Mouse (Mus musculus): ENCODE data around the gene 4931406P16Rik. TPM values are rescaled to one million over a fixed set of nuclear protein-coding genes. Genes with fewer than 3 reads are reported as not detected.

Gene 4931406P16Rik
- polyA plus RNA-seq (2014; fragmentation: Illumina TruSeq; extraction: RNeasy Lipid Tissue Mini Kit (QIAGEN cat#74804); ENCODE audit: low read depth, low replicate concordance) = 47.0 TPM

GRCm38 (mm10) chr7:34313443-34313875 lies at the start of gene 4931406P16Rik:
Gene 4931406P16Rik (minus strand): TSS chr7:34313551.

GRCm38 (mm10) chr7:34250738-34251137 lies 62.6 kb downstream of the 4931406P16Rik start, which contains the start of gene Gm6096:
Gene Gm6096 (plus strand): TSS chr7:34251038.

GRCm38 (mm10) chr7:34230116-34230515 lies 83.2 kb downstream of the 4931406P16Rik start, which contains the start of gene Gpi1:
Gene Gpi1 (minus strand): TSS chr7:34230336.

GRCm38 (mm10) chr7:34196132-34197128 lies 116.9 kb downstream of the 4931406P16Rik start, which contains the start of gene Pdcd2l:
Gene Pdcd2l (minus strand): TSS chr7:34196661.

Other genes starting within 250 kb of the 4931406P16Rik start
- not detected for gene Scgb1b30, start 218.1 kb downstream of the 4931406P16Rik start, polyA plus RNA-seq (2014; fragmentation: Illumina TruSeq; extraction: RNeasy Lipid Tissue Mini Kit (QIAGEN cat#74804); ENCODE audit: low read depth, low replicate concordance)
- gene Wtip, start 180.3 kb downstream of the 4931406P16Rik start, polyA plus RNA-seq (2014; fragmentation: Illumina TruSeq; extraction: RNeasy Lipid Tissue Mini Kit (QIAGEN cat#74804); ENCODE audit: low read depth, low replicate concordance) = 0.53 TPM
- 60.7 TPM for gene Uba2, start 144.0 kb downstream of the 4931406P16Rik start, polyA plus RNA-seq (2014; fragmentation: Illumina TruSeq; extraction: RNeasy Lipid Tissue Mini Kit (QIAGEN cat#74804); ENCODE audit: low read depth, low replicate concordance)
- gene Pdcd2l, start 116.9 kb downstream of the 4931406P16Rik start, polyA plus RNA-seq (2014; fragmentation: Illumina TruSeq; extraction: RNeasy Lipid Tissue Mini Kit (QIAGEN cat#74804); ENCODE audit: low read depth, low replicate concordance) = 3.2 TPM
- gene Gpi1, start 83.2 kb downstream of the 4931406P16Rik start, polyA plus RNA-seq (2014; fragmentation: Illumina TruSeq; extraction: RNeasy Lipid Tissue Mini Kit (QIAGEN cat#74804); ENCODE audit: low read depth, low replicate concordance) = 39.9 TPM
- not detected for gene Gm6096, start 62.5 kb downstream of the 4931406P16Rik start, polyA plus RNA-seq (2014; fragmentation: Illumina TruSeq; extraction: RNeasy Lipid Tissue Mini Kit (QIAGEN cat#74804); ENCODE audit: low read depth, low replicate concordance)
- 114 TPM for gene Lsm14a, start 79.8 kb upstream of the 4931406P16Rik start, polyA plus RNA-seq (2014; fragmentation: Illumina TruSeq; extraction: RNeasy Lipid Tissue Mini Kit (QIAGEN cat#74804); ENCODE audit: low read depth, low replicate concordance)

Data from kidney, adult 10 weeks (tissue).